Mouse (Mus musculus): ENCODE data around the gene Hoxc5.

- TF ChIP-seq POLR2A (IDR thresholded peaks at IDR 0.05; ENCODE audit: control insufficient read depth, extremely low read depth, insufficient read depth, low read length, poor library complexity) (no peak), CTCF (IDR thresholded peaks at IDR 0.05; ENCODE audit: borderline replicate concordance, control insufficient read depth, extremely low read depth, insufficient read depth, low read length, poor library complexity) (no peak)
These were observed 12.8 kb upstream of the Hoxc5 start, which contains the start of gene Hoxc11 for GRCm38 (mm10) chr15:102954192-102955006.
